Mouse (Mus musculus): ENCODE measurements around the gene Cltrn. TPM values are rescaled to one million over a fixed set of nuclear protein-coding genes. Genes with fewer than 3 reads are reported as not detected.

Gene Cltrn
- polyA plus RNA-seq, 1 experiment from 2014 or later, result not detected

DNA sequence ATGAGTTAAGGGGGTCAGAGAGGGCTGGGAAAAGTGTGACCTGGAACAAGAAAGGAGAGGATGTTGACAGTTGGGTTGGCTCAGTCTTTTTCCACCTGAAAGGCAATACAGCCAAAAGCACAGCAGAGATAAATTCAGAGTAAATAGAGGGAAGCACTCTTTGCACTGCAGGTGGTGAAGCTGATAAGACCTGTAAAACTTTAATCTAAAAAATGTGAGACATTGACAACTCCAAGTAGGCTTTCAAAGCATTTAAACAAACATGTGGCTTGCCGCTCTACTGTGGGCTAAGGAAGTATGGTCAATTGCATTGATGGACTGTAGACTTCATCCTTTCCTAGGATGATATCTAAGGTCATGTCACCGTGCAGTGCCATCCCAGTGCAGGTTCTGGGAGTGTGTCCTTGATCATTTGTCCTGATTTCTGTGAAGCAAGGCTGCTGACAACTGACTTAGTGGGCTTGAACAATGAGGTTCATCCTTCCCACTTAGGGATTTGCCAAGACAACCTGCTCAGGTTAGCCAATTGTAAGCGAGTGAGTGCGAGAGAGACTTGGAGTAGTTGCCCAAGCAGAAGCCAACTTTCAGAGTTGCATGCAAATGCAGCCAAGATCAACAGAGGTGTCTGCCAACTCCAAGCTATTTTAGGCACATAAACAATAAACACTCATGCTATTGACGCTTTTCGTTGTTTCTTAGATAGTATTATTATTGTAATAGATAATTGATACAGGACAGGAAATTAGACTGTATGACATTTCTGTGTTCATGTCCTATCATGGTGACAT, 57.0 kb downstream of the Cltrn start:
- Histone ChIP-seq H3K4me2 (replicated peaks) (no peak overlapping the region), H3K4me1 (no peaks in the 10 kb centered on the region), H3K36me3 (no peaks in the 10 kb centered on the region), H3K9me3 (no peaks in the 10 kb centered on the region), H3K4me3 (no peak overlapping the region), H3K9ac (replicated peaks) (no peak overlapping the region), H3K27ac (replicated peaks) (no peak overlapping the region), H3K27me3 (peaks cover 17% of the 10 kb centered on the region)
- 89% methylated on average over 6 of the region's 6 CpGs for WGBS
- ATAC-seq (ENCODE audit: low FRiP score, low read depth), result no peak

DNA sequence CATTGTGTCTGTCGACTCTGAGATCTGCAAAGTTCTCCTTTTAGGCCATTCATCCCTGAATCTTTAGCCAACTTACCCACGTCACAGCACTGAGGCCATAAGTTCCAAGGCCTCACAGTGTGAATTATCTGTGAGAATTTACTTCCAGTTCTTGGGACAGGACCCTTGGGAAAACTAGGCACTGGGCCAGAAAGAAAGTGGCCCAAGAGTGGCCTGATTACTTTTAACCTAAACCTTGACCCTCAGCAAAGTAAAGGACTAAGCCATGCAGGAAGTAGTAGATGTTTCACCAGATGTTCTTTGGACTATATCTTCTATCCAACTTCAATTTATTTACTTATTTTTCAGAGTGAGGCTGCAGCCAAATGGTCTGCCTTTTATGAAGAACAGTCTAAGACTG, 64.1 kb downstream of the Cltrn start:
- Histone ChIP-seq H3K9me3 (no peaks in the 10 kb centered on the region), H3K9ac (replicated peaks) (no peak overlapping the region), H3K4me2 (replicated peaks) (no peak overlapping the region), H3K36me3 (no peaks in the 10 kb centered on the region), H3K27me3 (peaks cover 13% of the 10 kb centered on the region), H3K4me1 (no peaks in the 10 kb centered on the region), H3K4me3 (no peak overlapping the region), H3K27ac (replicated peaks) (no peak overlapping the region)
- 78% methylated on average over 2 of the region's 2 CpGs for WGBS
- ATAC-seq (ENCODE audit: low FRiP score, low read depth), result no peak

DNA sequence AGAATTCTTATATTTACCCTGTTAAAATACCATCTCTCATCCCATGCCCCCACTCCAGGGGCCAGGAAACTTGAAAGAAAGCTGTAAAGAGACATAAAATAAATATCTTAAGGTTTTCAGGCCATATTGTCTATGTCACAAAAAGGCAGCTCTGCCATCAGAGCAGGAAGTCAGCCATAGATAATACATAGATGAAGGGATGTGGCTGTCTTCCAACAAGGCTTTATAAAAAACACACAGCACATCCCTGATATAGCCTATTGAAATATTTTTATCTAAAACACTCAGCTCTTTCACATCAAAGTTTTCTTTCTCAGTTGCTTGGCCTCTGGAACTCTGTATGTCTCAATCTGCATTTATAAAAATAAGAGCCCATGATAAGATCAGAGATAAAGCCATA, 65.0 kb downstream of the Cltrn start:
- Histone ChIP-seq H3K27ac (replicated peaks) (no peak overlapping the region), H3K36me3 (no peaks in the 10 kb centered on the region), H3K4me3 (no peak overlapping the region), H3K9ac (replicated peaks) (no peak overlapping the region), H3K9me3 (no peaks in the 10 kb centered on the region), H3K4me1 (no peaks in the 10 kb centered on the region), H3K4me2 (replicated peaks) (no peak overlapping the region), H3K27me3 (peaks cover 7% of the 10 kb centered on the region; the same call in 1 of the 2 replicates)
- no peak for ATAC-seq (ENCODE audit: low FRiP score, low read depth)

DNA sequence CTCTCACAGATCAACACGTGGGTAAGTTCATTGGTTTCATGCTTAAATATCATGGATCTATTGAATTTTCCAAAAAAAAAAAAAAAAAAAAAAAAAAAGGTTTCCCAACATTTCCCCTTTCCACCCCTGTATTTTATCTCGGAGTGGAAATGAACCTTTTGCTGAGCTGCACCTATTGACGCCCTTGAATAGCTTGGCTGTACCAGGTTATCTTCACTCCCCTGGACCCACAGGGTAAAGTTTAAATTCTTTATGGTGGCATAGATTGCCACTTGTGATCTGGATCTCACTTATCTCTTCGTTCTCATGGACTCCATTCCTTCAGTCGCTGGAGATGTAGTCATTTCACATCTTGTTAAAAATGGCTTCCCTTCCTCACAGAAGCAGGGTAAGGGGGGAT, 66.0 kb downstream of the Cltrn start:
- no peaks in the 10 kb centered on the region for H3K9me3 ChIP-seq
- no peaks in the 10 kb centered on the region for H3K36me3 ChIP-seq
- no peaks in the 10 kb centered on the region for H3K4me1 ChIP-seq
- H3K4me2 ChIP-seq (replicated peaks), result no peak overlapping the region
- H3K4me3 ChIP-seq, result no peak overlapping the region
- no peak for ATAC-seq (ENCODE audit: low FRiP score, low read depth)
- 78% methylated on average over 5 of the region's 5 CpGs for WGBS
- no peak overlapping the region for H3K9ac ChIP-seq (replicated peaks)
- H3K27ac ChIP-seq (replicated peaks), result no peak overlapping the region
- peaks cover 7% of the 10 kb centered on the region; the same call in 1 of the 2 replicates for H3K27me3 ChIP-seq

DNA sequence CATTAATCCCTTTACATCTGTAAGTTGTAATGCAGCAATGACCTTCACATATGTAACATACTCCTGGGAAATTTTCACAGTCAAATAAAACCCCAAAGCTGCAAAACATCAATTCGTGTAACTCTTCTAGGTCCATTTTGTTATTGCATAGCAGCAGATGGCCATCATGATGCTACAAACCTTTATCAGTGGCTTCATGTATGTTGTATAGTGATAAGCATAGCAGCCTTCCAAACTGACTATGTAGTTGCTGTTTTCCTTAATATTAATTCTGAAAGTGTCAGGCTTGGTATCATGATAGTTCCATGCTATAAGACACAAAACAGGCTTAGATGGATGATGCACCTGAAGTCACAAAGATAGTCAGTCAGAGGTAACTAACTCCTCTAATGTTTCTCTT, 76.1 kb downstream of the Cltrn start:
- H3K9me3 ChIP-seq, result no peaks in the 10 kb centered on the region
- 77% methylated on average over 1 of the region's 1 CpGs for WGBS
- H3K4me2 ChIP-seq (replicated peaks), result no peak overlapping the region
- no peak overlapping the region for H3K27ac ChIP-seq (replicated peaks)
- no peak for ATAC-seq (ENCODE audit: low FRiP score, low read depth)
- H3K4me1 ChIP-seq, result no peaks in the 10 kb centered on the region
- no peak overlapping the region for H3K9ac ChIP-seq (replicated peaks)
- H3K4me3 ChIP-seq, result no peak overlapping the region
- no peaks in the 10 kb centered on the region for H3K36me3 ChIP-seq
- peaks cover 7% of the 10 kb centered on the region; the same call in 1 of the 2 replicates for H3K27me3 ChIP-seq

Other genes with a start within 250 kb of the Cltrn start
- 46.0 and 47.9 TPM in 2 replicates for gene Ap1s2, start 179.8 kb upstream of the Cltrn start, polyA plus RNA-seq (2016; fragmentation: Nextera tagmentation; extraction: Ambion mirVana)
- 70.3 and 74.3 TPM in 2 replicates for gene Zrsr2, start 130.2 kb upstream of the Cltrn start, polyA plus RNA-seq (2016; fragmentation: Nextera tagmentation; extraction: Ambion mirVana)
- gene Car5b, start 60.8 kb upstream of the Cltrn start, polyA plus RNA-seq (2016; fragmentation: Nextera tagmentation; extraction: Ambion mirVana), result 0.24 and 0.38 TPM in 2 replicates
- gene Siah1b, start 12.3 kb upstream of the Cltrn start, polyA plus RNA-seq (2016; fragmentation: Nextera tagmentation; extraction: Ambion mirVana), result 40.1 and 41.4 TPM in 2 replicates
- not detected in 2 replicates for gene Ace2, start 50.5 kb downstream of the Cltrn start, polyA plus RNA-seq (2016; fragmentation: Nextera tagmentation; extraction: Ambion mirVana)
- 0.54 and 0.96 TPM in 2 replicates for gene Bmx, start 169.4 kb downstream of the Cltrn start, polyA plus RNA-seq (2016; fragmentation: Nextera tagmentation; extraction: Ambion mirVana)
- gene Pir, start 180.5 kb downstream of the Cltrn start, polyA plus RNA-seq (2016; fragmentation: Nextera tagmentation; extraction: Ambion mirVana), result 4.7 and 6.2 TPM in 2 replicates